Comparison of ENCODE assay signal across 28 mouse cellular contexts in genomic region chr13:25218394-25218793, GRCm38 (mm10). TPM values are rescaled to one million over a fixed set of nuclear protein-coding genes. Genes with fewer than 3 reads are reported as not detected.
A peak's percentile ranks its signal among the peaks of the same experiment; 100 is the strongest.
DNase-seq lines count a peak whose midpoint lies in the region; ATAC-seq and TF ChIP-seq lines count a peak whose summit lies in the region.
"Had no signal": no experiment of that assay in that cellular context is flagged by ENCODE, and none has a peak within 500 bp of the region (broad histone marks: within the 10 kb centered on the region; RNA-seq: fewer than 3 reads in every experiment).

No protein-coding gene starts in this region.

- H3K9ac ChIP-seq in MEL (ENCODE audit: control insufficient read depth, low read depth, low read length, poor library complexity, severe bottlenecking) = no peak overlapping the region
- H3K9ac ChIP-seq in neural tube, embryonic 15.5 days (replicated peaks) = no peak overlapping the region
- H3K9ac ChIP-seq: embryonic facial prominence, embryonic 13.5 days; embryonic facial prominence, embryonic 15.5 days; forebrain, embryonic 12.5 days had no signal

- no peak for TF ChIP-seq CTCF in MEL (IDR thresholded peaks at IDR 0.05 in 2 of 3, conservative IDR thresholded peaks at IDR 0.05 in 1 of 3; ENCODE audit: control insufficient read depth in 1 of 3, insufficient read depth in 1 of 3, low read depth in 2 of 3, low read length in 3 of 3, poor library complexity in 1 of 3, severe bottlenecking in 1 of 3)

- ATAC-seq in common myeloid progenitor, adult 5-6 weeks (replicated peaks; ENCODE audit: low read depth, poor library complexity, severe bottlenecking) = peak; percentile 54
- ATAC-seq in neural tube, embryonic 15.5 days (ENCODE audit: low FRiP score) = no peak
- ATAC-seq: activated CD4-positive, CD25-positive, alpha-beta regulatory T cell, adult 4 months; forebrain, embryonic 14.5 days; forebrain, embryonic 16.5 days; Patski had no signal

- H3K4me2 ChIP-seq in neural tube, embryonic 15.5 days = no peak overlapping the region
- H3K4me2 ChIP-seq: embryonic facial prominence, embryonic 13.5 days; embryonic facial prominence, embryonic 15.5 days; forebrain, embryonic 12.5 days had no signal

- TF ChIP-seq RAD21 in MEL (IDR thresholded peaks at IDR 0.05; ENCODE audit: low read depth, low read length) = no peak

- no peaks in the 10 kb centered on the region for H3K36me3 ChIP-seq in MEL (ENCODE audit: control insufficient read depth in 1 of 2, insufficient read depth in 2 of 2, low read length in 2 of 2)
- H3K36me3 ChIP-seq in neural tube, embryonic 15.5 days = no peaks in the 10 kb centered on the region
- H3K36me3 ChIP-seq: embryonic facial prominence, embryonic 13.5 days; embryonic facial prominence, embryonic 15.5 days; forebrain, embryonic 10.5 days; forebrain, embryonic 12.5 days; G1E had no signal

- no peaks in the 10 kb centered on the region for H3K4me1 ChIP-seq in MEL (ENCODE audit: control insufficient read depth in 1 of 2, insufficient read depth in 2 of 2, low read length in 2 of 2)
- H3K4me1 ChIP-seq in neural tube, embryonic 15.5 days = no peaks in the 10 kb centered on the region
- H3K4me1 ChIP-seq: embryonic facial prominence, embryonic 13.5 days; embryonic facial prominence, embryonic 15.5 days; forebrain, embryonic 10.5 days; forebrain, embryonic 12.5 days had no signal

- no peak for TF ChIP-seq EP300 in MEL (IDR thresholded peaks at IDR 0.05; ENCODE audit: low read depth in 1 of 2, low read length in 2 of 2)

- H3K4me3 ChIP-seq in MEL (ENCODE audit: control insufficient read depth in 1 of 2, insufficient read depth in 1 of 2, low read depth in 2 of 2, low read length in 2 of 2) = no peak overlapping the region
- no peak overlapping the region for H3K4me3 ChIP-seq in neural tube, embryonic 15.5 days (replicated peaks)
- H3K4me3 ChIP-seq: embryonic facial prominence, embryonic 13.5 days; embryonic facial prominence, embryonic 15.5 days; erythroblast, embryonic 14.5 days; forebrain, embryonic 10.5 days; forebrain, embryonic 12.5 days had no signal

- no peak for TF ChIP-seq POLR2A in MEL (IDR thresholded peaks at IDR 0.05; ENCODE audit: control insufficient read depth in 1 of 2, insufficient read depth in 1 of 2, low read depth in 1 of 2, low read length in 2 of 2, poor library complexity in 1 of 2)

- DNase-seq in 416B (ENCODE audit: low read depth) = peak; percentile 26
- DNase-seq in A20 (ENCODE audit: low read depth, low spot score) = peak; percentile 29
- DNase-seq in MEL (ENCODE audit: low read depth, low spot score) = peak; percentile 23
- DNase-seq in frontal cortex, postnatal 14 days (ENCODE audit: low spot score in 2 of 2) = no peak
- no peak for DNase-seq in heart, adult 8-10 months (ENCODE audit: low spot score)
- no peak for DNase-seq in lung, postnatal 14 days
- DNase-seq: adrenal gland, adult 8-10 months; adrenal gland, postnatal 14 days; adrenal gland, postnatal 36 days; cerebellum, adult 11-12 months; cerebellum, adult 2 months; cerebellum, adult 9-10 months; cerebellum, postnatal 10 days; cerebellum, postnatal 25 days; embryo, embryonic 11 days had no signal

- H3K27me3 ChIP-seq in MEL (ENCODE audit: control insufficient read depth in 1 of 2, insufficient read depth in 2 of 2, low read length in 2 of 2) = no peaks in the 10 kb centered on the region
- no peaks in the 10 kb centered on the region for H3K27me3 ChIP-seq in neural tube, embryonic 15.5 days (replicated peaks)
- H3K27me3 ChIP-seq: embryonic facial prominence, embryonic 13.5 days; embryonic facial prominence, embryonic 15.5 days; forebrain, embryonic 12.5 days; Patski had no signal

- H3K79me2 ChIP-seq in MEL (ENCODE audit: control insufficient read depth, insufficient read depth, low read length, poor library complexity) = no peaks in the 10 kb centered on the region

- 80% methylated on average over 1 of the region's 1 CpGs for WGBS in neural tube, embryonic 15.5 days

- H3K9me3 ChIP-seq in MEL (replicated peaks; ENCODE audit: insufficient read depth, low read length) = no peaks in the 10 kb centered on the region
- H3K9me3 ChIP-seq in neural tube, embryonic 15.5 days (replicated peaks) = no peaks in the 10 kb centered on the region
- H3K9me3 ChIP-seq: embryonic facial prominence, embryonic 13.5 days; embryonic facial prominence, embryonic 15.5 days; forebrain, embryonic 10.5 days; forebrain, embryonic 12.5 days; G1E had no signal

- no peak overlapping the region for H3K27ac ChIP-seq in MEL (ENCODE audit: control insufficient read depth, low read depth, low read length)
- H3K27ac ChIP-seq in neural tube, embryonic 15.5 days (replicated peaks) = no peak overlapping the region
- H3K27ac ChIP-seq: embryonic facial prominence, embryonic 13.5 days; embryonic facial prominence, embryonic 15.5 days; forebrain, embryonic 10.5 days; forebrain, embryonic 12.5 days had no signal

TF ChIP-seq in MEL, 35 proteins besides CTCF, POLR2A, EP300 and RAD21:
- no peak for TF ChIP-seq ZNF384 (IDR thresholded peaks at IDR 0.05; ENCODE audit: low read depth, low read length)
- TF ChIP-seq KAT2A (conservative IDR thresholded peaks at IDR 0.05; ENCODE audit: low read depth, low read length) = no peak
- no peak for TF ChIP-seq GATA1 (IDR thresholded peaks at IDR 0.05; ENCODE audit: low read depth, low read length)
- TF ChIP-seq MAX (IDR thresholded peaks at IDR 0.05; ENCODE audit: low read length) = no peak
- no peak for TF ChIP-seq MYB (IDR thresholded peaks at IDR 0.05; ENCODE audit: low read depth, low read length)
- TF ChIP-seq USF1 (IDR thresholded peaks at IDR 0.05; ENCODE audit: low read depth, low read length) = no peak
- TF ChIP-seq USF2 (IDR thresholded peaks at IDR 0.05; ENCODE audit: borderline replicate concordance in 1 of 2, insufficient read depth in 1 of 2, low read depth in 1 of 2, low read length in 2 of 2) = no peak
- no peak for TF ChIP-seq POLR2AphosphoS2 (IDR thresholded peaks at IDR 0.05; ENCODE audit: low read length)
- no peak for TF ChIP-seq MAZ (IDR thresholded peaks at IDR 0.05; ENCODE audit: low read depth, low read length)
- TF ChIP-seq BHLHE40 (IDR thresholded peaks at IDR 0.05; ENCODE audit: borderline replicate concordance, low read depth, low read length) = no peak

RNA-seq across cellular contexts. Expression of gene Nrsn1, which starts 51.9 kb away (rescaled TPM):
- total RNA-seq in MEL (2012; rRNA removed) = not detected in 2 replicates
- not detected for polyA plus RNA-seq in MEL (2012; ENCODE audit: insufficient read depth in 1 of 2, insufficient read length in 2 of 2, low read depth in 1 of 2, low replicate concordance in 2 of 2, missing spikeins in 1 of 2)
- not detected in 2 replicates for total RNA-seq in common myeloid progenitor, adult 5-6 weeks (2017)
- polyA plus RNA-seq in neural tube, embryonic 15.5 days (2015; fragmentation: Nextera tagmentation; extraction: Ambion mirVana) = 57.4 and 68.9 TPM in 2 replicates
- total RNA-seq in heart, adult 8-10 months (2022) = under 1 TPM in 3 of 4 experiments, not detected in 1; 0.19 to 0.28 (median 0.20) TPM
- polyA plus RNA-seq: activated CD4-positive, CD25-positive, alpha-beta regulatory T cell, adult 4 months; C2C12; erythroblast, embryonic 14.5 days; G1E had no signal

Comparison
In these comparisons a context has a peak if more than half of its experiments do, and no peak if none do; other contexts are left out.
1. DNase-seq: peak in 416B (single experiment), A20 (single experiment) and MEL (single experiment); none in frontal cortex, postnatal 14 days (0 of 2), heart, adult 8-10 months (single experiment) and lung, postnatal 14 days (single experiment).